Mouse (Mus musculus): Measurements from ENCODE around the gene Apobr. TPM values are rescaled to one million over a fixed set of nuclear protein-coding genes. Genes with fewer than 3 reads are reported as not detected.

The Apobr gene
- polyA plus RNA-seq, 1 experiment from 2014 or later = 0.67 TPM

DNA sequence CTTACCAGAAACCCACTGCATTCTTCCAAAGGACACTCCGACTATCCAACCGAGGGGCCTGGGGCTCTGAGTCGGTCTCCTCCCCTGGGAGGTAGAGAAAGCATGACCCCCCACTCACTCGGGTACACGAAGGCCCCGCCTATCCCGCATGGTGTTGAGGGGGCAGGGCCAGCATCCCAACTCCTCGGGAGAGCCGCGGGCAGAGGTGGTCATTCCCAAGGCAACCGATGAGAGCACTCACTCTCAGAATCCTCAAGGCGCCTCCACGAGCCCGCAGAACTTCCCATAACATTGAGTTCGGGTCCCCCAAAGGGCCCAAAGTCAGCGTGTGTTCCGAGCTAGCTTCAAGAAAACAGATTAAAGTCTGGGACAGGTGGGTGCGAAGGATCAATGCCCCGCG, 2.0 kb upstream of the Apobr start:
- WGBS = 2% methylated on average over 20 of the region's 20 CpGs
- peaks cover 26% of the 10 kb centered on the region for H3K4me1 ChIP-seq
- H3K27me3 ChIP-seq (ENCODE audit: poor library complexity, severe bottlenecking) = peaks cover 38% of the 10 kb centered on the region
- no peaks in the 10 kb centered on the region for H3K9me3 ChIP-seq
- peak overlapping the region; percentile 91 for H3K27ac ChIP-seq
- peaks cover 17% of the 10 kb centered on the region; the same call in 1 of the 2 replicates for H3K36me3 ChIP-seq (replicated peaks)
- H3K4me3 ChIP-seq = peak overlapping the region; percentile 69
- DNase-seq (ENCODE audit: extremely low spot score, low spot score) = peak; percentile 53

DNA sequence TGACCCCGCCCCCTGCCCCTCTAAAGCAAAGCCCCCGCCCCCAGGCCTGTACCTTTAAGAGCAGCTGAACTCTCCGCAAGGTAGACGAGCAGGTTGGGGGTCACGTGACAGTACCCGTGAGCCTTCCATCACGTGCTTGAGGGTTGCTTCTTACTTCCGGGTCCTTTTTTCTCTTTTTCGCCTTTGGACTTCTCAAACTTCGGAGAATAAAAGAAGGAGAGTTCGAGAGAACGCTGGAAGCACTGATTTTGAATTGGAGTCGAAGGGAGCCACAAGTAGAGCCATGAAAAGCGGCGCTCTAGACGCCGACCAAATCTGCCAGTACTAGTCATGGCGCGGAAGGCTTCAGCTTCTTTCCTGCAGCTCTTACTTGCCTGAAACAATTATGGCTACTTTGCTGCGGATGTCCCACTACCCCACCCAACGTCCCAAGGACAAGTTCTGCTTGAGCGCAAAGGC, 1.5 kb upstream of the Apobr start:
- Histone ChIP-seq H3K36me3 (replicated peaks) (peaks cover 16% of the 10 kb centered on the region; the same call in 1 of the 2 replicates), H3K27me3 (ENCODE audit: poor library complexity, severe bottlenecking) (peaks cover 43% of the 10 kb centered on the region), H3K4me1 (peaks cover 31% of the 10 kb centered on the region), H3K27ac (peak overlapping the region; percentile 91), H3K9me3 (no peaks in the 10 kb centered on the region), H3K4me3 (peak overlapping the region; percentile 69)
- DNase-seq (ENCODE audit: extremely low spot score, low spot score) = peak; percentile 90
- 1% methylated on average over 22 of the region's 22 CpGs for WGBS

DNA sequence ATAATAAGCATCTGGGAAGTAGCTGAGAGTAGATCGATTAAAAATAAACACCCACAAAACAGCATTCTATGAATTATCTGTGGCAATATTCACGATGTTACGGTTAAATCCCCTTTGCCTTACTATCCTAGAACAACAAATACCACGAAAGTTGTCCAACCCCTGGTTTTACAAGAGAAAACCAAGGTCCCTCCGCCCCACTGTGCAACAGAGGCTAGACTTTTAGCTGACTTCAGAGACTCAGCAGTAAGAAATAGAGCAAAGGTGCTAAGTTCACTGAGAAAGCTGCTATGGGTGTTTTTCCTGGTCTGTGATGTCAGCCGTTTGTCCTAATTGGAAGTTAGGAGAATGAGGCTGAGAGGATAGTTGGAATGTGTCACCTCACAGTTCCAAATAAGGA, 981 bp upstream of the Apobr start:
- H3K27ac ChIP-seq = peak overlapping the region; percentile 91
- H3K4me1 ChIP-seq = peaks cover 35% of the 10 kb centered on the region
- 57% methylated on average over 6 of the region's 6 CpGs for WGBS

DNA sequence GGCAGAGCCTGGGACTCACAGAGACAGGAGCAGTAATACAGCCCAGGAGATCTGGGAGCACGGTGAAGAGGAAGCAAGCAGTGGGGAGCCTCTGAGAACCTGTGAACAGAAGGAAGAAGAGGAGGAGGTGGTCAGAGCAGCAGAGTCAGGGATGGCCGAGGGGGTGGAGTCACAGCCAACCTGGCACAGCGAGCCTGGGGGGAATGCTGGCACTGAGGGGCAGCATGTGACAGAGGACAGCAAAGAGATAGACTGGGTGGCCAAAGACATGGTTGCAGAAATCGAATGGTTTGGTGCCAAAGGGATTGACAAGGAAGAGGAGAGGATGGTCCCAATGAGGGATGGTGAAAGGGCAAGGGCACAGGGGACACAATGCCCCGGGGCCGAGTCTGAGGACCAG, 975 bp downstream of the Apobr start, which contains the start of gene Cln3:
Cln3 (minus strand) TSS at position 101 of the 400 bp plus-strand sequence.
- Histone ChIP-seq H3K4me1 (peaks cover 35% of the 10 kb centered on the region), H3K9me3 (no peaks in the 10 kb centered on the region), H3K27me3 (ENCODE audit: poor library complexity, severe bottlenecking) (peaks cover 53% of the 10 kb centered on the region), H3K36me3 (replicated peaks) (0 out of 2 replicates have a peak, but pooled peaks cover 3% of the 10 kb centered on the region), H3K4me3 (no peak within 1 kb of the TSS), H3K27ac (no peak within 1 kb of the TSS)
- no peak for DNase-seq (ENCODE audit: extremely low spot score, low spot score)
- 74% methylated on average over 6 of the region's 6 CpGs for WGBS

More for the DNA sequence above, 981 bp upstream of the Apobr start:
- H3K36me3 ChIP-seq (replicated peaks) = peaks cover 11% of the 10 kb centered on the region; the same call in 1 of the 2 replicates
- peaks cover 48% of the 10 kb centered on the region for H3K27me3 ChIP-seq (ENCODE audit: poor library complexity, severe bottlenecking)
- H3K4me3 ChIP-seq = peak overlapping the region; percentile 69
- DNase-seq (ENCODE audit: extremely low spot score, low spot score) = no peak
- no peaks in the 10 kb centered on the region for H3K9me3 ChIP-seq

DNA sequence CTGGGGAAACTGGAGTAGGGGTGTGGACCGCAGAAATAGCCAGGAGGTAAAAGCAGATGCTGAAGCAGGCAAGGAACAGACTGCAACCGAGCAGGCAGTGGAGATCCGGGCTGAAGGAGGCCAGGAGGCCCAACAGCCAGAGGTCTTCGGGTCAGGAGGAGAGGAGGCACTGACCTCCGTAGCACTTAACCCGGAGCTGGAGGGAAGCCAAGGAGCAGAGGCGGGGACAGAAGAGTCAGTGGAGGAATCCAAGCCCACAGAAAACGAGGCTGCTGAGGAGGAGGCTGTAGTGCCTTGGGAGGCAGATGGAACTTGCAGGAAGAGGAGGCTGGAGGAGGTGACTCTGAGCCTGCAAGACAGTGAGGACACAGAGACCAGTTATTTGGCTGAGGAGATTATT, 2.1 kb downstream of the Apobr start:
- Histone ChIP-seq H3K9me3 (no peaks in the 10 kb centered on the region), H3K4me1 (peaks cover 32% of the 10 kb centered on the region), H3K36me3 (replicated peaks) (no peaks in the 10 kb centered on the region), H3K4me3 (no peak overlapping the region), H3K27me3 (ENCODE audit: poor library complexity, severe bottlenecking) (peaks cover 53% of the 10 kb centered on the region), H3K27ac (no peak overlapping the region)
- DNase-seq (ENCODE audit: extremely low spot score, low spot score) = no peak
- 77% methylated on average over 8 of the region's 8 CpGs for WGBS

DNA sequence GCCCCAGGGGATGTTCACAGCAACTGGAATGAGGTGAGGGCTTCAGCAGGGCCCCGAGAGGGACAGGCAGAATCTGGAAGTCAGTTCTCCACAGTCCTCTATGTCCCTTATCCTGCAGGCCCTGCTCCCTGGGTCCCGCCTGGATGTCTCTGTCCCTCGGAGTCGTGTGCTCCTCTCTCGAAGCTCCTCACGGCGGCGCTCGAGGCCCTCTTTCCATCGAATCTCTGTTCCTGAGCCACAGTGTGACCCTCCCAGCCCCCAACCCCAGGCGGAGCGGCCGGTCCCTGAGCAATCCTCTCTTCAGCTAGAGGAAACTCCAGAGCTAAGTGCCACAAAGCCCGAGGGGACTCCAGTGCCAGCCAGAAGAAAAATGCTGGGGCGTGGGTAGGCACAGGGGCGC, 3.0 kb downstream of the Apobr start:
- WGBS = 5% methylated on average over 16 of the region's 16 CpGs
- DNase-seq (ENCODE audit: extremely low spot score, low spot score) = peak; percentile 78
- H3K9me3 ChIP-seq = no peaks in the 10 kb centered on the region
- no peaks in the 10 kb centered on the region for H3K36me3 ChIP-seq (replicated peaks)
- peaks cover 53% of the 10 kb centered on the region for H3K27me3 ChIP-seq (ENCODE audit: poor library complexity, severe bottlenecking)
- H3K27ac ChIP-seq = peak overlapping the region; percentile 73
- H3K4me3 ChIP-seq = peak overlapping the region; percentile 40
- peaks cover 25% of the 10 kb centered on the region for H3K4me1 ChIP-seq

DNA sequence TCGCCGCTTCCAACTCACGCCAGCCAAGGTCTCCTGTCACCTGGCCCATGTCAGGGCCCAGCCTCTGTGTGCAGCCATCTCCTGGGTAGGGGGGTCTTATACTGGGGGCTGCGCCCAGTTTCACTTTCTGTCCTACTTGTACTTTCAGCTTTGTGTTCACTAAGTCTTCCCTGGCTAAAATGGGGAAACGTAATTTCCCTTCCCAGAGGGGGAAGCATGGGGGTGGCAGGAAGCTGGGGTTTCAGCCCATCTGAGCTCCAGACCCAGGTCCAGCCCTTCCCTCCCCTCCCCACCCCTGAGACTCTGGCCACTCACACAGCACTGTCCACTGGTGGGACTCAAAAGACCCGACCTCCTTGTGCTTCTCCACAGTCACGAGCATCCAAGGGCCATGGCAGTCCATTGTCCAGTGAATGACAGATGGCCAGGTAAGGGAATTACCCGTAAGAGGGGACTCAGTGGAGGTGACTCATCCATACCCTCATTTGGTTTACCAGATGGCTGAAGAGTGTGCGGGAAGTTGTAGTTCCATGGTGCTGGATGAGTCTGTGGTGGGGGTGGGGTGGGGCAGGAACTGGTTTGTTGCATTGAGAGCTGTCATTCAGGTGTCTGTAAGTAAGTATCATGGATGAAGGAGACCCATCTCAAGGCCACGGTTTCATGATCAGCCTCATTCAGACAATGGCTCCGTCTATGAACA, 10.3 kb downstream of the Apobr start, which contains the start of gene Il27:
Il27 (minus strand) TSS at position 80 of the 700 bp plus-strand sequence.
- no peaks in the 10 kb centered on the region for H3K36me3 ChIP-seq (replicated peaks)
- 85% methylated on average over 11 of the region's 11 CpGs for WGBS

DNA sequence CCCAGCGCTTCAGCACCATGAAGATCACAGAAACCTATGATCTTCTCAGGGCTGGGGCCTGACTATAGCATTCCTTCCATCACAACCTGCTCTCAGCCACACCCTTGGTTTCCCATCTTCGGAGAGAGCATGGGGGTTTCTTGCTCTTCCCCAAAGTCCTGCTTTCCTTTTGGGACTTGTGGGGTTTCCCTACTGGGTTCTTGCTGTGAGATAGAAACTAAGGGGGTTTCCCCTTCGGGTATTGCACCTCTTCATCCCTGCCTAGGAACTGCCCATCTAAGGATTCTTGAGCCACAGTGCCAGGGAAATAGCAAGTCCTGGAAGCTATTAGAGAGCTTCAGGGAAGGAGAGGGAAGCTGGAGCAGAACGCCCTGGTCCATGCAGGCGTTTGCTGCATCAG, 11.1 kb downstream of the Apobr start:
- H3K9me3 ChIP-seq = no peaks in the 10 kb centered on the region
- H3K4me3 ChIP-seq = no peak overlapping the region
- no peak for DNase-seq (ENCODE audit: extremely low spot score, low spot score)
- no peaks in the 10 kb centered on the region for H3K36me3 ChIP-seq (replicated peaks)
- WGBS = 79% methylated on average over 5 of the region's 5 CpGs
- no peak overlapping the region for H3K27ac ChIP-seq
- H3K27me3 ChIP-seq (ENCODE audit: poor library complexity, severe bottlenecking) = peaks cover 3% of the 10 kb centered on the region; the same call in 1 of the 2 replicates
- H3K4me1 ChIP-seq = no peaks in the 10 kb centered on the region

More for the DNA sequence above, 10.3 kb downstream of the Apobr start, which contains the start of gene Il27:
- Histone ChIP-seq H3K4me3 (no peak within 1 kb of the TSS), H3K4me1 (no peaks in the 10 kb centered on the region), H3K9me3 (no peaks in the 10 kb centered on the region), H3K27ac (no peak within 1 kb of the TSS), H3K27me3 (ENCODE audit: poor library complexity, severe bottlenecking) (peaks cover 3% of the 10 kb centered on the region; the same call in 1 of the 2 replicates)
- no peak for DNase-seq (ENCODE audit: extremely low spot score, low spot score)

DNA sequence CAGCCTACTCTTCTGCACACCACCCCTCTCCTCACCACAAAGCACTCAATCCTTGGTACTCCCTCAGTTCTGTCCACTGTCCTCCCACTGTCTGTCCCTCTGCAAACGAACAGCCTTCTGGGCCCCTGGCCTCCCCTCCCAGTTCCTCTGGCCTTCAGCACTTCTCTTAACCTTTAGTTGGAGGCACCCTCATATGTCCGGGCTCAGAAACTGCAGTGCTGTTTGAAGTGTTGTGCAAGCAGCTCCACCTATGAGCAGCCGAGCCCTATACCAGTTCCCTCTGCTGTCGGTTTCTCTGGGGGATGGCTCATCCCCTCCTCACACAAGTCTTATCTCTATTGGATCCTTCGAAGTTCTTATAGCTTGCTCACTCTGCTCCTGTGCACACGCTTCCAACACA, 11.7 kb downstream of the Apobr start:
- 76% methylated on average over 6 of the region's 6 CpGs for WGBS
- H3K4me3 ChIP-seq = no peak overlapping the region
- H3K27me3 ChIP-seq (ENCODE audit: poor library complexity, severe bottlenecking) = peaks cover 3% of the 10 kb centered on the region; the same call in 1 of the 2 replicates
- no peak for DNase-seq (ENCODE audit: extremely low spot score, low spot score)
- no peak overlapping the region for H3K27ac ChIP-seq
- H3K4me1 ChIP-seq = no peaks in the 10 kb centered on the region; the same call in 1 of the 2 replicates
- H3K9me3 ChIP-seq = no peaks in the 10 kb centered on the region
- no peaks in the 10 kb centered on the region for H3K36me3 ChIP-seq (replicated peaks)

DNA sequence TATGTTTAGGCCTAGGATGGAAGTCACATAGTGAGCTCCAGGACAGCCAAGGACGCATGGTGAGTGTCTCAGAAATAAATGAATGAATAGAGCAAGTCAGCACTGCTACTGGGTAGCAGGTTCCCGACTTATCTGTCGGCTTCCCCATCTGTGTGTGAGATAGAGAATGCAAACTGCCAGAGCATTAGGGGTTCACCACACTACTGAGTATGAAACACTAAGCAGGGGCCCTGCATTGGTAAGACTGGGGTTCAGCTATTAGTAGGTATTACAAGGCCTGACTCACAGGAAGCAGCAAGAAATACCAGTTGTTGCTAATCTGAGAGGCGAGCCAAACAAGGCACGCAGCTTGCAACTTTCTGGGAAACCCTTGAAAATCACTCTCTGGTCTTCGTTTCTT, 14.2 kb downstream of the Apobr start:
- no peaks in the 10 kb centered on the region for H3K36me3 ChIP-seq (replicated peaks)
- no peak overlapping the region for H3K27ac ChIP-seq
- WGBS = 86% methylated on average over 6 of the region's 6 CpGs
- H3K27me3 ChIP-seq (ENCODE audit: poor library complexity, severe bottlenecking) = peaks cover 3% of the 10 kb centered on the region; the same call in 1 of the 2 replicates
- H3K4me1 ChIP-seq = peaks cover 4% of the 10 kb centered on the region; the same call in 1 of the 2 replicates
- no peak for DNase-seq (ENCODE audit: extremely low spot score, low spot score)
- H3K9me3 ChIP-seq = no peaks in the 10 kb centered on the region
- no peak overlapping the region for H3K4me3 ChIP-seq

DNA sequence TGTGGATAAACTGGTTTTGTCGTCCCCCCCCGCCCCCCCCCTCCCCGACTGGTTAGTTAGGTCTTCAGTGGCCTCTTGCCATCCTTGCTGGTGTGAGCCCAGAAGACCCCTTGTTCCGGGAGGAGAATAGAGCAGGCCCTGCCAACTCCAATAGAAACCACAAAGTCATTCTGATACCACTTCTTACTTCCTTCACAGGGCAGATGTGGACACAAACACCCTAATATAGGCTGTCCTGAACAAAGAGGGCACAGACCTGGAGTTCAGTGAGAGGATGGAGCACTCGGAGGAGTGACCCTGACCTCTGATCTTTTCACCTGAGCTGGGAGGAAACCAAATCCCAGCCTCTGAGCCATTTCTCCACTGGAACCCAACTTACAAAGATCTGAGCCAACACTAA, 17.2 kb downstream of the Apobr start:
- Histone ChIP-seq H3K27me3 (ENCODE audit: poor library complexity, severe bottlenecking) (no peaks in the 10 kb centered on the region), H3K9me3 (no peaks in the 10 kb centered on the region), H3K4me3 (no peak overlapping the region), H3K27ac (no peak overlapping the region), H3K4me1 (peaks cover 4% of the 10 kb centered on the region; the same call in 1 of the 2 replicates), H3K36me3 (replicated peaks) (no peaks in the 10 kb centered on the region)
- DNase-seq (ENCODE audit: extremely low spot score, low spot score) = no peak
- 47% methylated on average over 5 of the region's 5 CpGs for WGBS

DNA sequence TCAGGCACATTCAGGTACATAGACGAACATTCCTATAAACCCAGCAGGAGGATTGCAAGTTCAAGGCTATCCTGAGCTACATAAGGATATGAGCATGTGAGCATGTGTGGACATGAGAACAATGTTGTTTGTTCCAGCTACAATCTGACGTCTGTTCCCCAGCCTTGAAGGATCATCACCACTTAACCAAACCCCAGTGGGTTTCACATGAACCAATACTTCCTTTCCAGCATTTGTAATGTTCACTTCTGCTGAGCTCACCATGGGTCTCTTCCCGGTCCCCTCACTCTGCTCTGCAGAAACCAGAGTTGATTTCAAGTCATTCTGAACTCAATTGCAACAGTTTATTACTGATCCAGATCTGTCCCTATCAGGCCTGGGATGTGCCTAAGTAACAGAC, 17.9 kb downstream of the Apobr start:
- 91% methylated on average over 3 of the region's 3 CpGs for WGBS

DNA sequence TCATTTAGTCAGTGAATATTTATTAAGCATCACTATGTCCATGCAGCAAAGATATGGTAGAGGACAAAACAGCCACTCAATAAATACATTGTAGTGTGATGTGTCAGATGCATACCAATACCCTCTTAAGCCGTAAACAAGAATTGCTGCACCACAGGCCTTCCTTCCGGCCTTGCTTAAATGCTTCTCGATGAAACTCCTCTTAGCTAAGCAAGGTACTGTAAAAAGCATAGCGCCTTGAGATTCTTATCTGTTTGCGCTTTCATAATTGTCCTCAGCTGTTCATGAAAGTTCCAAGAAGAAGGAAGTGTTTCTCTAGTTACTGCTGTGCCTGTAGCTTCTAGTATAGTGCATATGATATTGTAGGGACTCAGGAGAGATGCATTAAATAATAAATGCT, 21.9 kb downstream of the Apobr start:
- Histone ChIP-seq H3K4me3 (no peak overlapping the region), H3K36me3 (replicated peaks) (no peaks in the 10 kb centered on the region), H3K27ac (no peak overlapping the region), H3K27me3 (ENCODE audit: poor library complexity, severe bottlenecking) (no peaks in the 10 kb centered on the region), H3K9me3 (no peaks in the 10 kb centered on the region), H3K4me1 (peaks cover 2% of the 10 kb centered on the region; the same call in 1 of the 2 replicates)
- DNase-seq (ENCODE audit: extremely low spot score, low spot score) = no peak
- WGBS = 93% methylated on average over 5 of the region's 5 CpGs

More for the DNA sequence above, 17.9 kb downstream of the Apobr start:
- no peak overlapping the region for H3K27ac ChIP-seq
- H3K27me3 ChIP-seq (ENCODE audit: poor library complexity, severe bottlenecking) = no peaks in the 10 kb centered on the region
- H3K4me1 ChIP-seq = peaks cover 4% of the 10 kb centered on the region; the same call in 1 of the 2 replicates
- H3K36me3 ChIP-seq (replicated peaks) = no peaks in the 10 kb centered on the region
- no peaks in the 10 kb centered on the region for H3K9me3 ChIP-seq
- no peak overlapping the region for H3K4me3 ChIP-seq
- DNase-seq (ENCODE audit: extremely low spot score, low spot score) = no peak
